Mouse (Mus musculus) ZHBTc4 (cell line): Measurements from ENCODE around the gene Tent4b.

Source experiments
- DNase-seq: peaks from one replicate; pipeline ENCODE4 v3.0.0-alpha.2; 2011; ENCODE audit warnings: low read depth, low spot score

The Tent4b gene

GRCm38 (mm10) chr8:88301589-88302437 lies 102.8 kb downstream of the Tent4b start:
- DNase-seq, result no peak

- no peak for DNase-seq
These were observed 106.8 kb downstream of the Tent4b start for GRCm38 (mm10) chr8:88305814-88306213.

GRCm38 (mm10) chr8:88306511-88306910 lies 107.5 kb downstream of the Tent4b start:
- DNase-seq, result peak; percentile 49

GRCm38 (mm10) chr8:88307736-88308135 lies 108.7 kb downstream of the Tent4b start:
- no peak for DNase-seq
